Mouse (Mus musculus): ENCODE measurements at regions not wholly inside any gene's neighbourhood (a gene's known extent, or its start where the extent isn't known, plus 50 kb on each side); places are given as distances from the start of the nearest gene placed in this dataset.

- no peak overlapping the region for H3K4me2 ChIP-seq (ENCODE audit: low read length)
- no peaks in the 10 kb centered on the region for H3K36me3 ChIP-seq (ENCODE audit: control insufficient read depth, insufficient read depth, low read length)
- no peak overlapping the region for H3K9ac ChIP-seq (ENCODE audit: low read length)
- no peaks in the 10 kb centered on the region for H3K9me3 ChIP-seq (ENCODE audit: control insufficient read depth, low read length)
- DNase-seq (ENCODE audit: low spot score) (no peak), ATAC-seq (replicated peaks; ENCODE audit: low FRiP score, low TSS enrichment, low read depth) (no peak)
- H3K4me1 ChIP-seq (replicated peaks; ENCODE audit: control insufficient read depth, insufficient read depth, low read length), result no peaks in the 10 kb centered on the region
- no peaks in the 10 kb centered on the region for H3K27me3 ChIP-seq (replicated peaks; ENCODE audit: control insufficient read depth, insufficient read depth, low read length)
- 84% methylated on average over 3 of the region's 3 CpGs for WGBS
- no peak overlapping the region for H3K4me3 ChIP-seq (ENCODE audit: low read depth, low read length)
- no peak overlapping the region for H3K27ac ChIP-seq (ENCODE audit: low read depth)
Measured at GRCm38 (mm10) chr4:39926021-39926591, 216.8 kb upstream of the Aco1 start.

- ATAC-seq (replicated peaks; ENCODE audit: low FRiP score, low TSS enrichment, low read depth), result no peak
Measured at GRCm38 (mm10) chr4:39926594-39926993, 216.3 kb upstream of the Aco1 start.

GRCm38 (mm10) chr4:39928491-39928890 lies 214.4 kb upstream of the Aco1 start:
- no peak overlapping the region for H3K27ac ChIP-seq (ENCODE audit: low read depth)
- no peak overlapping the region for H3K4me2 ChIP-seq (ENCODE audit: low read length)
- no peaks in the 10 kb centered on the region for H3K4me1 ChIP-seq (replicated peaks; ENCODE audit: control insufficient read depth, insufficient read depth, low read length)
- H3K27me3 ChIP-seq (replicated peaks; ENCODE audit: control insufficient read depth, insufficient read depth, low read length), result no peaks in the 10 kb centered on the region
- ATAC-seq (replicated peaks; ENCODE audit: low FRiP score, low TSS enrichment, low read depth) (no peak), DNase-seq (ENCODE audit: low spot score) (no peak)
- H3K9ac ChIP-seq (ENCODE audit: low read length), result no peak overlapping the region
- no peak overlapping the region for H3K4me3 ChIP-seq (ENCODE audit: low read depth, low read length)
- H3K36me3 ChIP-seq (ENCODE audit: control insufficient read depth, insufficient read depth, low read length), result no peaks in the 10 kb centered on the region
- WGBS, result 53% methylated on average over 2 of the region's 2 CpGs
- H3K9me3 ChIP-seq (ENCODE audit: control insufficient read depth, low read length), result no peaks in the 10 kb centered on the region

More at GRCm38 (mm10) chr4:39926594-39926993, 216.3 kb upstream of the Aco1 start:
- no peaks in the 10 kb centered on the region for H3K36me3 ChIP-seq (ENCODE audit: control insufficient read depth, insufficient read depth, low read length)
- H3K4me3 ChIP-seq (ENCODE audit: low read depth, low read length), result no peak overlapping the region
- 94% methylated on average over 7 of the region's 7 CpGs for WGBS
- H3K4me2 ChIP-seq (ENCODE audit: low read length), result no peak overlapping the region
- H3K4me1 ChIP-seq (replicated peaks; ENCODE audit: control insufficient read depth, insufficient read depth, low read length), result no peaks in the 10 kb centered on the region
- no peak for DNase-seq (ENCODE audit: low spot score)
- no peak overlapping the region for H3K9ac ChIP-seq (ENCODE audit: low read length)
- no peaks in the 10 kb centered on the region for H3K27me3 ChIP-seq (replicated peaks; ENCODE audit: control insufficient read depth, insufficient read depth, low read length)
- no peaks in the 10 kb centered on the region for H3K9me3 ChIP-seq (ENCODE audit: control insufficient read depth, low read length)
- no peak overlapping the region for H3K27ac ChIP-seq (ENCODE audit: low read depth)

GRCm38 (mm10) chr4:39934025-39934708 lies 208.7 kb upstream of the Aco1 start:
- WGBS, result 86% methylated on average over 12 of the region's 12 CpGs
- ATAC-seq (replicated peaks; ENCODE audit: low FRiP score, low TSS enrichment, low read depth), result no peak
- Histone ChIP-seq H3K4me1 (replicated peaks; ENCODE audit: control insufficient read depth, insufficient read depth, low read length) (no peaks in the 10 kb centered on the region), H3K4me3 (ENCODE audit: low read depth, low read length) (no peak overlapping the region), H3K36me3 (ENCODE audit: control insufficient read depth, insufficient read depth, low read length) (no peaks in the 10 kb centered on the region), H3K9ac (ENCODE audit: low read length) (no peak overlapping the region), H3K27ac (ENCODE audit: low read depth) (no peak overlapping the region), H3K9me3 (ENCODE audit: control insufficient read depth, low read length) (no peaks in the 10 kb centered on the region), H3K27me3 (replicated peaks; ENCODE audit: control insufficient read depth, insufficient read depth, low read length) (no peaks in the 10 kb centered on the region), H3K4me2 (ENCODE audit: low read length) (no peak overlapping the region)
- DNase-seq (ENCODE audit: low spot score), result no peak

GRCm38 (mm10) chr4:39958687-39959086 lies 184.2 kb upstream of the Aco1 start:
- DNase-seq (ENCODE audit: low spot score), result no peak
- H3K4me1 ChIP-seq (replicated peaks; ENCODE audit: control insufficient read depth, insufficient read depth, low read length), result no peaks in the 10 kb centered on the region
- no peaks in the 10 kb centered on the region for H3K36me3 ChIP-seq (ENCODE audit: control insufficient read depth, insufficient read depth, low read length)
- no peak overlapping the region for H3K9ac ChIP-seq (ENCODE audit: low read length)
- no peaks in the 10 kb centered on the region for H3K9me3 ChIP-seq (ENCODE audit: control insufficient read depth, low read length)
- no peak for ATAC-seq (replicated peaks; ENCODE audit: low FRiP score, low TSS enrichment, low read depth)
- H3K27me3 ChIP-seq (replicated peaks; ENCODE audit: control insufficient read depth, insufficient read depth, low read length), result no peaks in the 10 kb centered on the region
- no peak overlapping the region for H3K4me3 ChIP-seq (ENCODE audit: low read depth, low read length)
- no peak overlapping the region for H3K4me2 ChIP-seq (ENCODE audit: low read length)
- 82% methylated on average over 3 of the region's 3 CpGs for WGBS
- no peak overlapping the region for H3K27ac ChIP-seq (ENCODE audit: low read depth)

GRCm38 (mm10) chr4:39967938-39968337 lies 174.9 kb upstream of the Aco1 start:
- no peaks in the 10 kb centered on the region for H3K27me3 ChIP-seq (replicated peaks; ENCODE audit: control insufficient read depth, insufficient read depth, low read length)
- ATAC-seq (replicated peaks; ENCODE audit: low FRiP score, low TSS enrichment, low read depth) (no peak), DNase-seq (ENCODE audit: low spot score) (no peak)
- H3K9me3 ChIP-seq (ENCODE audit: control insufficient read depth, low read length), result no peaks in the 10 kb centered on the region
- H3K4me1 ChIP-seq (replicated peaks; ENCODE audit: control insufficient read depth, insufficient read depth, low read length), result no peaks in the 10 kb centered on the region
- no peak overlapping the region for H3K27ac ChIP-seq (ENCODE audit: low read depth)
- no peaks in the 10 kb centered on the region for H3K36me3 ChIP-seq (ENCODE audit: control insufficient read depth, insufficient read depth, low read length)
- H3K4me3 ChIP-seq (ENCODE audit: low read depth, low read length), result no peak overlapping the region
- no peak overlapping the region for H3K9ac ChIP-seq (ENCODE audit: low read length)
- WGBS, result 91% methylated on average over 3 of the region's 3 CpGs
- no peak overlapping the region for H3K4me2 ChIP-seq (ENCODE audit: low read length)

GRCm38 (mm10) chr4:39991358-39991757 lies 151.5 kb upstream of the Aco1 start:
- Histone ChIP-seq H3K4me3 (ENCODE audit: low read depth, low read length) (no peak overlapping the region), H3K27ac (ENCODE audit: low read depth) (no peak overlapping the region), H3K27me3 (replicated peaks; ENCODE audit: control insufficient read depth, insufficient read depth, low read length) (no peaks in the 10 kb centered on the region), H3K4me2 (ENCODE audit: low read length) (no peak overlapping the region), H3K9ac (ENCODE audit: low read length) (no peak overlapping the region), H3K9me3 (ENCODE audit: control insufficient read depth, low read length) (no peaks in the 10 kb centered on the region), H3K36me3 (ENCODE audit: control insufficient read depth, insufficient read depth, low read length) (no peaks in the 10 kb centered on the region), H3K4me1 (replicated peaks; ENCODE audit: control insufficient read depth, insufficient read depth, low read length) (no peaks in the 10 kb centered on the region)
- 73% methylated on average over 6 of the region's 6 CpGs for WGBS
- no peak for ATAC-seq (replicated peaks; ENCODE audit: low FRiP score, low TSS enrichment, low read depth)
- no peak for DNase-seq (ENCODE audit: low spot score)

GRCm38 (mm10) chr4:39991851-39992250 lies 151.0 kb upstream of the Aco1 start:
- no peaks in the 10 kb centered on the region for H3K36me3 ChIP-seq (ENCODE audit: control insufficient read depth, insufficient read depth, low read length)
- no peak overlapping the region for H3K4me3 ChIP-seq (ENCODE audit: low read depth, low read length)
- no peaks in the 10 kb centered on the region for H3K27me3 ChIP-seq (replicated peaks; ENCODE audit: control insufficient read depth, insufficient read depth, low read length)
- H3K9me3 ChIP-seq (ENCODE audit: control insufficient read depth, low read length), result no peaks in the 10 kb centered on the region
- no peak overlapping the region for H3K4me2 ChIP-seq (ENCODE audit: low read length)
- no peak overlapping the region for H3K27ac ChIP-seq (ENCODE audit: low read depth)
- H3K9ac ChIP-seq (ENCODE audit: low read length), result no peak overlapping the region
- no peak for DNase-seq (ENCODE audit: low spot score)
- ATAC-seq (replicated peaks; ENCODE audit: low FRiP score, low TSS enrichment, low read depth), result no peak
- no peaks in the 10 kb centered on the region for H3K4me1 ChIP-seq (replicated peaks; ENCODE audit: control insufficient read depth, insufficient read depth, low read length)
- 78% methylated on average over 2 of the region's 2 CpGs for WGBS

- WGBS, result 73% methylated on average over 5 of the region's 5 CpGs
- no peak overlapping the region for H3K27ac ChIP-seq (ENCODE audit: low read depth)
- H3K4me1 ChIP-seq (replicated peaks; ENCODE audit: control insufficient read depth, insufficient read depth, low read length), result no peaks in the 10 kb centered on the region
- H3K27me3 ChIP-seq (replicated peaks; ENCODE audit: control insufficient read depth, insufficient read depth, low read length), result no peaks in the 10 kb centered on the region
- H3K4me2 ChIP-seq (ENCODE audit: low read length), result no peak overlapping the region
- no peaks in the 10 kb centered on the region for H3K9me3 ChIP-seq (ENCODE audit: control insufficient read depth, low read length)
- ATAC-seq (replicated peaks; ENCODE audit: low FRiP score, low TSS enrichment, low read depth) (no peak), DNase-seq (ENCODE audit: low spot score) (no peak)
- no peak overlapping the region for H3K9ac ChIP-seq (ENCODE audit: low read length)
- H3K36me3 ChIP-seq (ENCODE audit: control insufficient read depth, insufficient read depth, low read length), result no peaks in the 10 kb centered on the region
- no peak overlapping the region for H3K4me3 ChIP-seq (ENCODE audit: low read depth, low read length)
Measured at GRCm38 (mm10) chr4:39998771-39999422, 144.0 kb upstream of the Aco1 start.
